Mouse (Mus musculus) adrenal gland, postnatal 36 days (tissue): ENCODE data around the gene Gfra4. TPM values are rescaled to one million over a fixed set of nuclear protein-coding genes. Genes with fewer than 3 reads are reported as not detected.

ENCODE experiments used
- DNase-seq, 2 experiments: peaks; one replicate each; pipeline ENCODE4 v3.0.0; 2021; ENCODE audit warnings: mixed read lengths in 1 of 2
- long read RNA-seq, 2 experiments: library from polyadenylated mRNA; stranded (forward); transcript quantifications; one replicate each; pipeline ENCODE4 v2.0.0; 2021; ENCODE audit warnings: borderline sequencing depth in 2 of 2
- total RNA-seq, 2 experiments: library from RNA; stranded (reverse); gene quantifications; 2 replicates each; pipeline ENCODE4 v1.2.3; 2021

Gfra4 gene
- 1 to 10 TPM; 4.1 to 4.6 TPM for total RNA-seq
- long read RNA-seq, experiment 1, partial matches to known transcripts = 6 of 13 reads
- long read RNA-seq, experiment 1, other reads (novel, unspliced or antisense) = 2 of 13 reads
- long read RNA-seq, experiment 2, partial matches to known transcripts = 3 of 6 reads
- long read RNA-seq, experiment 2, other reads (novel, unspliced or antisense) = 1 of 6 reads

DNA sequence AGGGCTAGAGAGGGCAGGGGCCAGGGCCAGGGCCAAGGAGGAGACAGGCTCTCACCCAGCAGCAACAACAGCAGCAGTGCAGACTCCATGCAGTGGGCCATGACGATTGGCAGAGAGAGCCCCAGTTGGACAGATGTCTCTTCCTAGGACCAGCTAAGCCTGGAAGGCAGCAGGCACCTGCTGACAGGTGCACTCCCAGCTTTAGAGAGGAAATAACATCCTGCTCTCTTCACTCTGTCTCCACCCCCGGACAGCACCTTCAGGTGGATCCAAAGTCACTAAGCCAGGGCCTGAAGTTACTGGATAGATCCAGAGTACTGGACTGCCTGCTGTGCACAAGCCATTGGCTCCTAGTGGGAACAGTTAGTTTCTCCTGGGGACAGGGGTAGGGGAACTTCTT, at the start of gene Gfra4:
Gene Gfra4, minus strand, starts transcription at position 101 of the 400 bp plus-strand sequence.
- DNase-seq = no peak

DNA sequence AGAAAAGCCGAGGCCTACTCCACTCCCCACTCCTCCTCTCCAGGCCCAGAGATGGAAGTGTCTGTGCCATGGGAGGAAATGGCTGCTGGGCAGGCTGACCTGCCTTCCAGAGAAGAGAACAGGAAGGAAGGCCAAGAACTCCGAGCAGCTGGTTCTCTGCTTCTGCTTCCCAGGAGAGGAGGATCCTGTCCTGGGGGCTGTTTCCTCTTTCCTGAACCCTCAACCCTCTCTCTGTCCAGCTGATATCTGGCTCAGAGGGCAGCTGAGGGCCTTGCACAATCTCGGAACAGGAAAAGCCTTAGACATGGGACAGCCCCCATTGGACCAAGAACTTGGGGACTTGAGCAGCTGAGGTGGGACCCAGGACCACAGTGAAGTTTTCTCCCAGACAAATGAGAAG, 48.0 kb upstream of the Gfra4 start:
- peak; percentile 5 to 23 for DNase-seq

DNA sequence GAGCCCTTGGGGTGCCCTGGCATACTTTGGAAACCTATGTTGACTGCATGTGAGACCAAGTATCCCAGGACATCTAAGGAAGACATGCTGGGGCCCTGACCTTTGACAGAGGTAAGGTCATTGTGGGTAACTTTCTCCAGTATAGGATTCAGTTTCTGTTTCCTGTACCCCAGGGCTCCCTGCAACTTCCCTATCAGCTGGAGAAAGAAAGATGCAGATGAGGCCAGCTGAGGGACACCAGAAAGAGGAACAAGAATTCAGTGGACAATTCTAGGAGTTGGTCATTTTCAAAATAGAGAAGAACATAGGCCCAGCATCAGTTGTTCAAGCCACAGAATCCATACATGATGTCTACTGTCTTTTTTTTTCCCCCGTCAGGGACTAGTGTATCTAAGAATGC, 46.7 kb upstream of the Gfra4 start:
- no peak for DNase-seq

DNA sequence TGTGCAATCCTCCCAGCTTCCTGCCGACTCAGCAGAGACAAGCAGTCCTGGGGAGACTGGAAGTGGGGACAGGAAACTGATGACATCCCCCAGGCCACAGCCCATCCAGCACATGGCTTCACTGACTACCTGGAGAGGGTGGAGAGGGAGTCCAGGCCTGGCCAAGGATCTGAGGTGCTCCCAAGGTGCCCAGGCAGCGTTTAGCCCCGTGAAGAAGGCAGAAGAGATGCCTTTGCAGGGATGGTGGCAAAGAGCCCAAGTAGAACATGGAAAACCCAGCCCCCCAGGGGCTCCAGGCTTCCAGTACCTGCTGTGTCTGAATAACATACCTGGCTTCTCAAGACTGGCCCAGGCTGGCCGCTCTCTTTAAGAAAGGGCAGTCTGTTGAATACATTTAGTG, 45.7 kb upstream of the Gfra4 start:
- no peak for DNase-seq

DNA sequence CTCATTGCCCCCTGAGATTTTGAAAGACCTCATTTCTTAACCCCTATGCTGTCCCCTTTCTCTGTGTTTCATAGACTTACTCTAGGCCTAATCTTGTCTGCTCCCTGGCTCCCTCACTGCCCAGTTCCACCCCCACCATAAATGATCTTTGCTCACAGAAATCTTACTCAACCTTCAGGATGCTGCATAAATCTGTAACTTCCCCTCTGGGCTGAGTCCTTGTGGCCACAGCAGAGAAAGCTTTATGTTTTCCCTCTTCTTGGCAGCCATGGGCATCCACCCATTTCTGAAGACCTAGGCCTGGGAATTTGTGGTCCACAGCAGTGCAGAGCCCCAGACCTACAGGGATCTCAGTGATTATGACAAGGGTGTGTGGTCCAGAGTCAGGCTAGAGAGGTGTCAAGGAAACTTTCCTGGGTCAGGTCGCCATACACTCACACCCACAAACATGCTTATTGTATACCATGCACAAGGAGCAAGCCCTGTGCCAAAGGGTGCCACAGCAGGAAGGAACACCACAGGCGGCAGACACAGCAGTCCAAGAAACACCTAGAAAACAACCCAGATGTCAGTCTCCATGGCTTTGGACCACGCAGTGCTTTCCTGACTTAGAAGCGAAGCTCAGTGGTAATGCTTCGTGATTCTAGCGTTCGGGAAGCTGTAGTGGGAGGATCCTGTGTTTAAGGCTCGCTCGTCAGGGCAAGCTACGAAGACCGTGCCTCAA, 43.9 kb upstream of the Gfra4 start, which contains the start of gene Siglec1:
Gene Siglec1, minus strand, starts transcription at position 99 of the 724 bp plus-strand sequence.
- DNase-seq = no peak

DNA sequence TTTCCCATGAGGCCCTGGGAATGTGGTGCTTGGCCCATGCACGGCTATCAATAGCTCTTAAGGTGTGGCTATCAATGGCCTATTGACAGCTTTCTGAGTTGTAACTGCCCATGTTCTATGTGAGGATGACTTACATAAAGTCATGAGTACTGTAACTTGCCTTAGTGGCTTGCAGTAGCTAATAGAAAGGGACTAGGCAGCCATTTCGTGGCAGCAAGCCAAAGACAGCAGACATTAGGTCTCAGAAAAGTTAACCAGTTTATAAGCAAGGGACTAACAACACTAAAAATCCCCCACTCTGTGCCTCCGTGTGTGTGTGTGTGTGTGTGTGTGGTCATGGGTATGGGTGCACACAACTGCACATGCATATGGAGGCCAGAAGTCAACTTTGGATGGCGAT, 41.3 kb upstream of the Gfra4 start:
- no peak for DNase-seq

DNA sequence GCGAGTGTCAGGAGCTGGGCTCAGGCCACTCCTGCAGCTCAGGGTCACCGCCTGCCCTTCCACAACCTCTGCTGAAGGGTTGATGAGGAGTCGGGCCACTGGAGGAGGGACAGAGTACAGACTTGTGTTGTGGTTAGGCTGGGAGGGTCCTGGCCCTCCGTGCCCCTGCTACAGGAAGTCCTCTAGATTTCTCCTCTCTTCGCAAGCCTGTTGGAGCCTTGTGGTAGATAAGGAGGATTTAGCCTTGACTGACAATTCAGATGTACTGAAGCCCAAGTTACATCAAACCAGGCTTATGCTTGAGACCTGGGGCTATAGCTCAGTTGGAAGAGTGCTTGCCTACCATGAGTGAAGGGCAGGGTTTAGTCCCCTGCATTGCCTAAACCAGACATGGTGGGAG, 37.6 kb upstream of the Gfra4 start:
- DNase-seq = no peak

DNA sequence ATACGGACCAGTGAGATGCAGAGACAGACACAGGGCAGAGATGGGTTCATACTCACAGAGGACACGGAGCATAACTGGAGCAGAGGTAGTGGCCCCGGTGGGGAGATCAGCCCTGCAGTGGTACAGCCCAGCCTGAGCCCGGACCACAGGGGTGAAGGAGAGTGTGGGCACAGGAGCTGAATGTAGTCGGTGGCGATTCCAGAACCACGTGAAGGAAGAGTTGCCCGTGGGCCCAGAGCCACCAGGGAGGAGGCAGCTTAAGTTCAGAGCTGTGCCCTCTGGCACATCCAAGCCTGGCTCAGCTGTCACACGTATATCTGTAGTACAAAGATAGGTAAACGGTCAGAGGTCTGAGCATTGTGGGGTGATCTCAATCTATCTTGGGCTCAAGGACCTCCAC, 29.6 kb upstream of the Gfra4 start:
- DNase-seq = no peak

DNA sequence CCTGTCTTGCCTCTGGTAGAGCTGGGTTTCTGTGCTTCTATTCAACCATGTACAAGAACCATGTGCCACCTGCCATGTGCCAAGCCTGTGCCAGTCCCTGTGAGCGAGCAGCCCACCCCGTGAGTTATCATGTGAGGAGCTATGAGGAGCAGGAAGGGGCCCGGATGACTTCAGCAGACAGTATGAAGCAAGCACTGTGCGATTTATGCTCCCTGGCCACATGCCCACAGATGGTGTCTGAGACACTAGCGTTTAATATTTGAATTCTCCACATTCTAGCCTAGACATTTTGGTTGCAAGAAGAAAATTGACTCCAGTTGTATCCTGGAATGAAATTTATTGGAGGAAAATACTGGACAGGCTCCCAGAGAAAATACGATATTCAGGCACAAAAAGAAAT, 24.6 kb upstream of the Gfra4 start:
- DNase-seq = peak; percentile 50 to 57

DNA sequence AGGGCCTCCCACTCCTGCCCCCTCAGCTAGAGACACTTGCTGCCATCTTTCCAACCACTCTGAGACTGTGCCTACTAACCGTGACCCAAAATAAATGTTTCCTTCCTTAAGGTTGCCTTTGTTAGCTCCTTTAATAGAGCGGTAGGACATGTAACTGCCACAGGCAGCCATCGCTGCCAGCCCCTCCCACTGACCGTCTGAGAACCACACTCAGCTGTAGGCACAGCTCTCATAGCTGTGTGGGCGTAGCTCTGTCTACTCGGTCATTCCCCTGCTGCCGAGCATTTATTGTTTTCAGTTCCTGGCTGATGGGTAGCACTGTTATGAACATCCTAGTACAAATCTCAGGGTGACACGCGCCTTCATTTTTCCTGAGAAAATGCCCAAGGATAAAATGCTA, 23.5 kb upstream of the Gfra4 start:
- no peak for DNase-seq

DNA sequence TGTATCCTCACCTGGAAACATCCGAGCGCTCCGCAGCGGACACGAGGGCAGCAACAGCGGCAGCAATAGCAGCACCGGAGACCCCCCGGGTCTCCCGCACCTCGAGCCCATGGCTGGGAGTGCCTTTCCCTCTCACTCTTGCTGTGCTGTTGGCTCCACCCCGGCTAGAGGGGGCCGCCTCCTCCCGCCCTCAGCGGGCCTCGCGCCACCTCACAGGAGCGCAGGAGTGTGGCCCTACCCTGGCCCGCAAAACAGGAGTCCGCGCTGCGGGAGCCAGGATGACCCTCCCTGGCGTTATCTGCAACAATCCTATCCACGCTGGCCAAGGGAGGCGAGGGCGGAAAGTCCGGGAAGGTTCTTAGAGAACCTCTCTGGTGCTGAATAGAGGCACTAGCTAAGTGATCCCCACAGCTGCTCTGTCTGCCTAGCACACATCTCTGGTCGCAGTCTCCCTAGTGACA, 20.5 kb upstream of the Gfra4 start, which contains the start of gene Adam33:
Gene Adam33, minus strand, starts transcription at position 411 of the 461 bp plus-strand sequence.
- peak; percentile 50 to 56 for DNase-seq

DNA sequence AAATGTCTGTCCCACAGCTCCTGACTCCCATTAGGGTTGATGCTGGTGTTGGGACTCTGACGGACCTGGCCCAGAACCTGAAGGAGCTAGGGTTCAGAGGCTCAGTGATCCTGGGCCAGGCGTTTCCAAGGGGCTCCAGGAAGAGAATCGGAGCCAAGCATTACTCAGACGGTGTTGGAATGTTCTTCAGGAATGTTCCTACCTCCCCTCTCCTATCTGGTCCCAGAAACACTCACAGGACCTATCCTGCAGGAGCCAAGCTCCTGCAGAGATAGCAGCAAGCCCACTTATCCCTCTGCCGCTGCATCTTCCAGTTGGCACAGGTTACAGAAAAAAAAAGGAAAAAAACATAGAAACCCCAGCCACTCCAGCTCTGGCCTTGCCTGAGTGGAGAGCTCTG, 18.7 kb upstream of the Gfra4 start:
- no peak for DNase-seq

DNA sequence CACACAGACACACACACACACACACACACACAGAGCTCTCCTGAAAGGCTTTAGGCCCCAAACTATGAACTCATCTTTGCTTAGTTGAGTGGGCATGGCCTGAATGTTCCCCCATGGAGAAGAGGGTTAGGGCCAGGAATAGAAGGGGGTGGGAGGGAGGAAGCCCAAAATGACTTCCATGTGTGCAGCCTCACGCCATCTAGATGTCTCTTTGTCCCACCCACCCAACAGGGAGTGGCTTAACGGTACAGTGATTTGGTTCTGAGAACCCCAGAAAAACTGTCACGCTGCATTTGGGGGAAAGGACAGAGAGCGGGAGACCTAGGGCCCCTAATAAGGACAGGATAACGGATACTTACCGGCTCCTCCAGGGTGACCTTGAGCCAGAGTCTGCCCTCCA, 17.9 kb upstream of the Gfra4 start:
- DNase-seq = no peak

DNA sequence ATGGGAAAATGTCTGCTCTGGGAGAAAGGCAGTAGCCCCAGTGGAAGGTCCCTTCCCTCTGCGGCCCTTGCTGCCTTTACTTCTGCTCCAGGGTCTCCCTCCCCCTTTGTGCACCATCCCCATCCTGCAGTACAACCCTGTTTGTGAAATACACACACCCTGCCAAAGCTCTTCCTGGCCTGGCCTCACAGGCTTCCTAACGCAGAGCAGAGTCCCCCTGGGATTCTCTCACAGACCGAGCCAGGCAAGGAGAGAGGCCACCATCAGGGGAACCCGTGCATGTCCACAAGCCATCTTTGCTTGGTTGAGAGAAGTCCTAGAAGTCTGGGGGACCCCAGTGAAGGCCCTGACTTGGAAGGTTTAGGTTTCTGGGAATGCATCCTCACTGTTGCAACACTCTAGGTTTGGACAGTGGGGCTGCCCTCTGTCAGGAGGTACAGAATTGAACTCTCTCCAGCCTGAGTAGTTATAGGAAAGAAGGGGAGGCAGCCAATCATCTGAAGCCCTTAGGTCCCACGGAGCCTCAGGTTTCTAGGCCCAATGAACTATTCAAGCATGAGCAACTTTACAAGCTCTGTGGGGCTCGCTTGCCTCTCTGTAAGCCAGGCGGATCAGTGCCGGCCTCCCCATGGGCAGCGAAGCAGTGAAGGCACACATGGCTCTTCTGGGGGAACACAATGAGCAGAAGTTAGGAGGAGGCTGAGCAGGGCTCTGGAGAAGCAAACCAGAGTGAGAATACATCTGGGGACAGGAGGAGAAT, 17.1 kb upstream of the Gfra4 start:
- DNase-seq = peak in 1 of 2 experiments; percentile 41

DNA sequence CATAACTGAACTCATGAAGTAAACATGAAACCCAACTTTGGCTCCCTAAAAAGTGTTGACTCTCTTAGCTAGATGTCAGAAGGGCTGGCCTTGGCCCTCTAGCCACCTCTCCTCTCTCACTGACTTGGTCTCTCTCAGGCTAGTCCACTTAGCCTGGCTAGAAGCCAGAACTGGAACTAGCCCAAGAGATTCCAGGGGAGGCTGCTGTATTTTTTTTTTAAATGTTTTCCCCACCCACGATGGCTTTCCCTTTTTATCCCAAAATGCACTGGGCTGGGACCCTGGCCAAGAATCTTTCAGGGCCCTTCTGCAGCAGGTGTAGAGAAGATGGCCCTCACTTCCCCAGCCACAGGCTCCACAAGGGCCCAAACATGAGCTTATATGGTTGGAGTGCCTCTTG, 16.5 kb upstream of the Gfra4 start:
- DNase-seq = peak; percentile 52 to 76

DNA sequence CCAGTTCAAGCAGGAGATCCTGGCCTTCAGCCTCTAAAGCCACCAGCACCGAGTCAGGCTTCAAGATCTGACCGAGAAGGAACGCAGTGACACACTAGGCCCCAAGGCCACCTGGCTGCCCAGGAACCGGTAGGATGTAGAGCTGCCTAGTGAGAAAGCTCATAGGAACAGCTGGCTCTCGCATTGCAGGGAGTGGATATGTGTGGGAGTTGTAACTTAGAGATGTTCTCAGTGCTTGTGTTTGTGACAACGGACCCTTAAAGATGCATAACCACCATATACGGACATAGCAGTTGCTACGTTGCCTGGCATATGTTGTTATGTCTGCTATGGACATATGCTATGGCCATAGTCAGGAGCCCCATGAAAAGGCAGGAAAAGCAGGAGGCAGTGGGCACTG, 15.8 kb upstream of the Gfra4 start:
- no peak for DNase-seq

DNA sequence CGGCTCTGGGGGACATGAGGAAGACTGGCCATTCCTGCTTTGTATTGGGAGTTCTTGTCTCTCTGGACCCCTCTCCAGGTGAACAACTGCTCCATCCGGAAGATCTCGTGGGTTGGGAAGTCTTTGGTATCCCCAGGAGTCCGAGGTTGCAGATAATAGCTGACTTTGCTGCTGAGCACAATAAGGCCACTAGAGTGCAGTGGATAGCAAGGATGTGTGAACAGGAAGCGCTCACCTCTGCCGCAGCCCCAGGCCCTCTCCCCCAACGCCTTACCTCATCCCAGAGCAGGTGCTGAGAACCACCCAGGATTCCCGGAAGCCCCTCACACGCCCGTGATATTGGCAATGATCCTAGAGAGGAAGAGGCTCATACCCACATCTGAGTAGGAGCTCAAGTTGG, 13.3 kb upstream of the Gfra4 start:
- DNase-seq = no peak

DNA sequence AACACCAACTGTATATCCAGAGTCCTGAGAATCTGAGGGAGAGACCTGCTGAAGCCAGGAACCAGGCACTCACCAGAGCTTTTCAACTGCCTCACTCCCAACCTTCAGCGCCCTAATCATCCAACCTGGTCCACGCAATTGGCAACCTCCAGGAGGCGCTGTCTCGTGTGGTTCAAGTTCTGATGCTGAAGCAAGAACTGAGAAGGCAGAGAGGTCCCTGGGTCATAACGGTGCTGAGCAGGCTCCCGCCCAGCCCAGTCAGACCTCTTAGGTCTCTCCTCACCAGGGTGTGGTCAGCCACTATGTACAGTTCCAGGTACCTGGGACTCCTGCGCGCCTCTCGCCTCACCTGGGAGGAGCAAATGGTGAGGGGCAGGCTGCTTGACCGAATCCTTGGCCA, 12.7 kb upstream of the Gfra4 start:
- peak; percentile 40 to 59 for DNase-seq

DNA sequence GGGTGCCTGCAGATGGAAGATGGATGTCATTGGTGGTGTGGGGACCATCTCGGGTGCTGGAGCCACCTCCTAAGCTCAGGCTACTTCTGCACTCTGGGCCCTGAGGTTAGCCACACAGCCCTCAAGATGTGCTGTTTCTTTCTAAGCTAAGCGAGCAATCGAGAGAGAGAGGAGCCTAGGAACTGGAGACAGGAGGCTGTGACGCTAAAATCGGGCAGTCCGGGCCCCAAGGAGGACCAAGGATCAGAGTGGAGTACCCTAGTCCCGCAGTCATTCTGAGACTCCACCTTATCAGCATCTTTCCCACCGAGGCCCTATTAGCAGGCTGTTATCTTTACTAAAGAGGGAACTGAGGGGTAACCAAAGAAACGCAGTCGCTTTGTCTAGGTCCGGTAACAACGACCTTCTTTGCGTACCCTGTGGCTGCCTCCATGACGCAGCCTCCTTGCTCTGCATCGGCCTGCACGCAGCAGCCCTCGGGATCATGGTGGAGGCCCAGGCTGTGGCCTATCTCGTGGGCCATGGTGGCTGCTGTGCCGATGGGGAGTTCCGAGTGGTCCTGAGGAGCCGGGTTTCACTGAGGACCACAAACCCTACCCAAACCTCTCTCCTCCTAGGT, 11.9 kb upstream of the Gfra4 start:
- no peak for DNase-seq

DNA sequence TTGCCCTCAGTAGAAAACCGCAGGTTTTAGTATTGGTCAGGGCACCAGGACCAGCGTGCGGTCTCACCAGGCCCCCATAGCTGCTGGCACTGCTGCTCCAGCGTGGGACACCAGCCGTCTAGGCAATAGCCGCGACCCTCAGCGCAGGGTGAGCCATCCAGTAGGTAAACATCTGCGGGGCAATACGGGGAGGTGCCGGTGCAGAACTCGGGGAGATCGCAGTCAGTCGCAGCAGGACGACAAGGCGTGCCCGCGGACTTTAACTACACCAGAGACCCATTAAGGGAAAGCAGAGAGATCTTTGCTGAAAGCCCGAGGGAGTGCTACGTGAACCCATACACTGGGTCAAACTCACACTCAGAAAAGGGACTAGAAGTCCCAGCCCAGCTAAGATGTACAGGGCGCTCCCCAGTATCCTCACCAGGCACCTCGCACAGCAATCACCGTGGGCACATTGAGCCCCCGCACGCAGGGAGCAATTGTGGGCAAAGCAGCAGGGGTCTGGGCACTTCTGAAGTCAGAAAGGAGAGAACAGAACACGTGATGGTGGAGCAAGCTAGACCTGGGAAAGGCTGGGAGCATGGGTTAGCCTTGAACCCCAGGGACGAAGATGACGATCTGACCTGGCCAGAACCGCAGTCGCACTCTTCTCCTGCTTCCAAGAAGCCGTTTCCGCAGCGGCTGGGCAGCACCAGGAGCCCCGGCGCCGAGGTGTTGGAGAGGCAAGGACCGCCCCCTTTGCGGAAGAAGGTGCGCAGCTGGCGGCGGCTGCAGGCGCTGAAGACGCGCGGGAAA, 11.2 kb upstream of the Gfra4 start:
- peak in 1 of 2 experiments; percentile 13 for DNase-seq

DNA sequence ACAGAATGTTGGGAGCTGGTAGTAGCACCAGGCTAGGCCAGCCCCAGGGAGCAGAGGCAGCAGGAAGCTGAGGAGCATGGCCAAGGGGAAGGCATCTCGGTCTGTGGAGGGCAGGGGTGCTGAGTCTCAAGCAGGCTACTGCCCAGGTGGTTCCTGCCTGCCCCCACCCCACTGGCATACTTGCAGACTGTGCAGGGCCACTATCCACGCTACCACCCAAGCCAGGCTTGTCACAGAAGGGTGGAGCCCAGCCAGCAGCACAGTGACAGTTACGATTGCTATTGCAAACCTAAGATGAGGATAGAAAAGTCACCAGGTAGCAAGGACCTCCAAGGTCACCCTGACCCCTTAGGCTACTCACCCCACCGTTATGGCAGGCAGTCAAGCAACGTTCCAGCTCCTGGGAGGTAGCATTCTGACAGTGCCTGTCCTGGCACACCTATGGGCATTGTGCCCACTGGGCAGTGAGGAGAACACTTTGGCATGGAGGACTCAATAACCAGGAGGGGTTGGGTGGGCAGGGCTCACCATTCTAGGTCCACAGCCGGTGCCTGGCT, 10.1 kb upstream of the Gfra4 start:
- no peak for DNase-seq
